ENCODE assay signal across 9 mouse cellular contexts in the genomic region with DNA sequence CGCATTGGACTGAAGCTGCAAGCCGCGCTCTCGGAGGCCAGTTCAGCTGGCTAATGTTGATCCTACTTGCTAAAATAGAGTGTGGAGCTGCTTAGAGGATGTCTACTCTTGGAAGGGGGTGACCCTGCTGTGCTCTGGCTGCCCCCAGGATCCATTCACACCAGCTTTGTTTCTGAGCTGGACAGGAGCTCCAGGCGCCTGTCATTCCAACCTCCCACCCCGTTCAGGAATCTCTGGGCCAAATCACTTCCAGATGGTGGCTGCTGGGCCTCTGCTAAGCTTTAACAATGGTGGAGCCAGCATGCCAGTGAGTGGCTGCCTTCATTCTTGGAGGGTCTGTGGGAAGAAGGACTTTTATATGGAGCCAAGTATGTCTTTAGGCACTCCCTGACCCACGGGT. TPM values are rescaled to one million over a fixed set of nuclear protein-coding genes. Genes with fewer than 3 reads are reported as not detected.
A peak's percentile ranks its signal among the peaks of the same experiment; 100 is the strongest.
DNase-seq lines count a peak whose midpoint lies in the region; ATAC-seq and TF ChIP-seq lines count a peak whose summit lies in the region.
"Had no signal": no experiment of that assay in that cellular context is flagged by ENCODE, and none has a peak within 500 bp of the region (broad histone marks: within the 10 kb centered on the region; RNA-seq: fewer than 3 reads in every experiment).

No protein-coding gene starts in this region.

- DNase-seq in lung, postnatal 0 days (ENCODE audit: low spot score): no peak
- peak; percentile 79 for DNase-seq in embryo, embryonic 9.5 days (ENCODE audit: extremely low spot score)
- peak; percentile 59 for DNase-seq in neural tube, embryonic 11.5 days (ENCODE audit: low spot score)
- no peak for DNase-seq in kidney, postnatal 36 days
- DNase-seq in thymus, postnatal 10 days (ENCODE audit: low spot score in 2 of 2): no peak
- DNase-seq in ovary, postnatal 14 days (ENCODE audit: low spot score): no peak

- ATAC-seq in lung, embryonic 15.5 days (ENCODE audit: borderline replicate concordance, extremely low read depth, low FRiP score, low TSS enrichment): peak; percentile 21; the same call in 1 of the 2 replicates
- no peak for ATAC-seq in lung, postnatal 0 days
- no peak for ATAC-seq in heart, embryonic 13.5 days (ENCODE audit: extremely low read depth, insufficient number of reproducible peaks, low FRiP score, low TSS enrichment)
- ATAC-seq in neural tube, embryonic 11.5 days (ENCODE audit: insufficient read depth, low FRiP score, low TSS enrichment): no peak

- no peaks in the 10 kb centered on the region for H3K36me3 ChIP-seq in lung, embryonic 15.5 days
- no peaks in the 10 kb centered on the region for H3K36me3 ChIP-seq in lung, postnatal 0 days (ENCODE audit: insufficient read depth, low read length)
- H3K36me3 ChIP-seq in heart, embryonic 13.5 days: no peaks in the 10 kb centered on the region
- no peaks in the 10 kb centered on the region for H3K36me3 ChIP-seq in neural tube, embryonic 11.5 days (ENCODE audit: control insufficient read depth, insufficient read depth, low read length)

- no peaks in the 10 kb centered on the region for H3K9me3 ChIP-seq in lung, embryonic 15.5 days
- no peaks in the 10 kb centered on the region for H3K9me3 ChIP-seq in lung, postnatal 0 days (ENCODE audit: low read length)
- H3K9me3 ChIP-seq in heart, embryonic 13.5 days: no peaks in the 10 kb centered on the region
- H3K9me3 ChIP-seq in neural tube, embryonic 11.5 days (ENCODE audit: control insufficient read depth, low read length): no peaks in the 10 kb centered on the region

- H3K9ac ChIP-seq in lung, embryonic 15.5 days: no peak overlapping the region
- no peak overlapping the region for H3K9ac ChIP-seq in lung, postnatal 0 days (replicated peaks; ENCODE audit: low read depth)
- H3K9ac ChIP-seq in heart, embryonic 13.5 days: 0 out of 2 replicates have a peak overlapping the region, but pooled peaks have one; percentile 19
- no peak overlapping the region for H3K9ac ChIP-seq in neural tube, embryonic 11.5 days (ENCODE audit: low read length)

- H3K27me3 ChIP-seq in lung, embryonic 15.5 days: no peaks in the 10 kb centered on the region
- no peaks in the 10 kb centered on the region for H3K27me3 ChIP-seq in lung, postnatal 0 days (replicated peaks; ENCODE audit: insufficient read depth, low read length)
- no peaks in the 10 kb centered on the region for H3K27me3 ChIP-seq in heart, embryonic 13.5 days (replicated peaks)
- no peaks in the 10 kb centered on the region for H3K27me3 ChIP-seq in neural tube, embryonic 11.5 days (ENCODE audit: control insufficient read depth, insufficient read depth, low read length)

- WGBS in lung, embryonic 15.5 days: 33% methylated on average over 7 of the region's 7 CpGs
- 46% methylated on average over 7 of the region's 7 CpGs for WGBS in lung, postnatal 0 days
- WGBS in heart, embryonic 13.5 days: 35% methylated on average over 7 of the region's 7 CpGs
- 39% methylated on average over 7 of the region's 7 CpGs for WGBS in neural tube, embryonic 11.5 days

- H3K4me3 ChIP-seq in lung, embryonic 15.5 days: no peak overlapping the region
- H3K4me3 ChIP-seq in lung, postnatal 0 days (ENCODE audit: low read depth, low read length): no peak overlapping the region
- 0 out of 2 replicates have a peak overlapping the region, but pooled peaks have one; percentile 3 for H3K4me3 ChIP-seq in heart, embryonic 13.5 days
- no peak overlapping the region for H3K4me3 ChIP-seq in neural tube, embryonic 11.5 days (ENCODE audit: low read depth, low read length)

- no peak for TF ChIP-seq CTCF in lung, postnatal 0 days (IDR thresholded peaks at IDR 0.05)

- H3K4me1 ChIP-seq in lung, embryonic 15.5 days: peaks cover 72% of the 10 kb centered on the region
- peaks cover 27% of the 10 kb centered on the region; the same call in 1 of the 2 replicates for H3K4me1 ChIP-seq in lung, postnatal 0 days (ENCODE audit: insufficient read depth, low read depth, low read length)
- peaks cover 84% of the 10 kb centered on the region for H3K4me1 ChIP-seq in heart, embryonic 13.5 days
- peaks cover 19% of the 10 kb centered on the region for H3K4me1 ChIP-seq in neural tube, embryonic 11.5 days (ENCODE audit: control insufficient read depth, insufficient read depth, low read length)

- no peak overlapping the region for H3K4me2 ChIP-seq in lung, embryonic 15.5 days
- no peak overlapping the region for H3K4me2 ChIP-seq in lung, postnatal 0 days (replicated peaks; ENCODE audit: low read depth, low read length)
- peak overlapping the region; percentile 27; the same call in 1 of the 2 replicates for H3K4me2 ChIP-seq in heart, embryonic 13.5 days
- H3K4me2 ChIP-seq in neural tube, embryonic 11.5 days (ENCODE audit: low read depth): no peak overlapping the region

- 0 out of 2 replicates have a peak overlapping the region, but pooled peaks have one; percentile 2 for H3K27ac ChIP-seq in lung, embryonic 15.5 days
- H3K27ac ChIP-seq in lung, postnatal 0 days (ENCODE audit: low read length): no peak overlapping the region
- H3K27ac ChIP-seq in heart, embryonic 13.5 days (replicated peaks): peak overlapping the region; percentile 56
- 0 out of 2 replicates have a peak overlapping the region, but pooled peaks have one; percentile 29 for H3K27ac ChIP-seq in neural tube, embryonic 11.5 days (ENCODE audit: low read depth, low read length)

- TF ChIP-seq EP300 in lung, postnatal 0 days (IDR thresholded peaks at IDR 0.05): no peak

RNA-seq across cellular contexts. Expression of a gene that starts 4.9 kb away (rescaled TPM):
- 13.8 and 14.8 TPM in 2 replicates for polyA plus RNA-seq in lung, embryonic 15.5 days (2015; fragmentation: Nextera tagmentation; extraction: Ambion mirVana)
- 5.4 and 6.7 TPM in 2 replicates for polyA plus RNA-seq in lung, postnatal 0 days (2015; fragmentation: Nextera tagmentation; extraction: Ambion mirVana)
- 7.5 and 8.5 TPM in 2 replicates for polyA plus RNA-seq in heart, embryonic 13.5 days (2015; fragmentation: Nextera tagmentation; extraction: Ambion mirVana)
- polyA plus RNA-seq in neural tube, embryonic 11.5 days (2014; fragmentation: Nextera tagmentation; extraction: Ambion mirVana): 14.4 and 15.5 TPM in 2 replicates

RNA-seq across cellular contexts. Expression of a gene that starts 31.3 kb away (rescaled TPM):
- not detected in 2 replicates for polyA plus RNA-seq in lung, embryonic 15.5 days (2015; fragmentation: Nextera tagmentation; extraction: Ambion mirVana)
- polyA plus RNA-seq in lung, postnatal 0 days (2015; fragmentation: Nextera tagmentation; extraction: Ambion mirVana): not detected in 2 replicates
- polyA plus RNA-seq in heart, embryonic 13.5 days (2015; fragmentation: Nextera tagmentation; extraction: Ambion mirVana): not detected in 2 replicates
- polyA plus RNA-seq in neural tube, embryonic 11.5 days (2014; fragmentation: Nextera tagmentation; extraction: Ambion mirVana): not detected in 2 replicates
- polyA plus RNA-seq: thymus, postnatal 0 days had no signal

Comparison
In these comparisons a context has a peak if more than half of its experiments do, and no peak if none do; other contexts are left out.
1. DNase-seq: peak in embryo, embryonic 9.5 days (single experiment) and neural tube, embryonic 11.5 days (single experiment); none in lung, postnatal 0 days (single experiment), kidney, postnatal 36 days (0 of 2), thymus, postnatal 10 days (0 of 2) and ovary, postnatal 14 days (single experiment).